Mouse (Mus musculus): ENCODE data around the gene Rasgrf2.

Rasgrf2 gene

GRCm38 (mm10) chr13:92041584-92042563 is 89.6 kb downstream of the Rasgrf2 start:
- no peak for DNase-seq (ENCODE audit: low read depth, low spot score)

- DNase-seq (ENCODE audit: low read depth, low spot score), result no peak
Measured at GRCm38 (mm10) chr13:92030364-92031057, 100.9 kb downstream of the Rasgrf2 start.

- DNase-seq (ENCODE audit: low read depth, low spot score), result no peak
Measured at GRCm38 (mm10) chr13:92029666-92030065, 101.8 kb downstream of the Rasgrf2 start.

GRCm38 (mm10) chr13:92027951-92028350 is 103.5 kb downstream of the Rasgrf2 start:
- no peak for DNase-seq (ENCODE audit: low read depth, low spot score)

GRCm38 (mm10) chr13:92026651-92027050 is 104.8 kb downstream of the Rasgrf2 start:
- DNase-seq (ENCODE audit: low read depth, low spot score), result no peak

GRCm38 (mm10) chr13:92025124-92025523 is 106.3 kb downstream of the Rasgrf2 start:
- no peak for DNase-seq (ENCODE audit: low read depth, low spot score)

GRCm38 (mm10) chr13:92022202-92022601 is 109.3 kb downstream of the Rasgrf2 start:
- no peak for DNase-seq (ENCODE audit: low read depth, low spot score)

- no peak for DNase-seq (ENCODE audit: low read depth, low spot score)
Measured at GRCm38 (mm10) chr13:91996929-91997328, 134.5 kb downstream of the Rasgrf2 start.

GRCm38 (mm10) chr13:91991412-91991811 is 140.0 kb downstream of the Rasgrf2 start:
- no peak for DNase-seq (ENCODE audit: low read depth, low spot score)

GRCm38 (mm10) chr13:91990709-91991284 is 140.7 kb downstream of the Rasgrf2 start:
- DNase-seq (ENCODE audit: low read depth, low spot score), result no peak

GRCm38 (mm10) chr13:91988378-91988777 is 143.1 kb downstream of the Rasgrf2 start:
- no peak for DNase-seq (ENCODE audit: low read depth, low spot score)

- DNase-seq (ENCODE audit: low read depth, low spot score), result no peak
Measured at GRCm38 (mm10) chr13:91986958-91987357, 144.5 kb downstream of the Rasgrf2 start.

GRCm38 (mm10) chr13:91985915-91986589 is 145.4 kb downstream of the Rasgrf2 start:
- DNase-seq (ENCODE audit: low read depth, low spot score), result no peak

- DNase-seq (ENCODE audit: low read depth, low spot score), result no peak
Measured at GRCm38 (mm10) chr13:91985019-91985418, 146.4 kb downstream of the Rasgrf2 start.

GRCm38 (mm10) chr13:91982080-91982479 is 149.4 kb downstream of the Rasgrf2 start:
- DNase-seq (ENCODE audit: low read depth, low spot score), result no peak

- DNase-seq (ENCODE audit: low read depth, low spot score), result no peak
Measured at GRCm38 (mm10) chr13:91981414-91981813, 150.0 kb downstream of the Rasgrf2 start.

- no peak for DNase-seq (ENCODE audit: low read depth, low spot score)
Measured at GRCm38 (mm10) chr13:91976971-91977370, 154.5 kb downstream of the Rasgrf2 start.

- DNase-seq (ENCODE audit: low read depth, low spot score), result no peak
Measured at GRCm38 (mm10) chr13:91976541-91976940, 154.9 kb downstream of the Rasgrf2 start.

- no peak for DNase-seq (ENCODE audit: low read depth, low spot score)
Measured at GRCm38 (mm10) chr13:91974154-91974553, 157.3 kb downstream of the Rasgrf2 start.

GRCm38 (mm10) chr13:91971246-91971645 is 160.2 kb downstream of the Rasgrf2 start:
- DNase-seq (ENCODE audit: low read depth, low spot score), result no peak

- DNase-seq (ENCODE audit: low read depth, low spot score), result no peak
Measured at GRCm38 (mm10) chr13:91956474-91956873, 175.0 kb downstream of the Rasgrf2 start.

GRCm38 (mm10) chr13:91955646-91956045 is 175.8 kb downstream of the Rasgrf2 start:
- DNase-seq (ENCODE audit: low read depth, low spot score), result no peak

Data from brain, embryonic 18.5 days (tissue).